Mouse (Mus musculus) MEL (cell line): ENCODE data around the gene Abcd2. TPM values are rescaled to one million over a fixed set of nuclear protein-coding genes. Genes with fewer than 3 reads are reported as not detected.

Source experiments
- DNase-seq: peaks from one replicate; pipeline ENCODE4 v3.0.0; 2011; ENCODE audit warnings: low read depth, low spot score
- H3K27ac ChIP-seq: 2 replicates; pipeline ENCODE4 v1.5.1; 2012; ENCODE audit warnings: low read depth, mild to moderate bottlenecking, control low read depth, low read length, moderate library complexity; ENCODE audit not compliant: control insufficient read depth
- H3K27me3 ChIP-seq, 2 experiments: fragments of 150-350 bp in 1 of 2; sonication (generic) in 1 of 2; 2 replicates each; pipeline ENCODE4 v1.6.1; 2012; ENCODE audit warnings: low read length in 2 of 2, mild to moderate bottlenecking in 2 of 2, improper control_type of control experiment in 1 of 2, moderate library complexity in 1 of 2; ENCODE audit not compliant: insufficient read depth in 2 of 2, control insufficient read depth in 1 of 2
- H3K36me3 ChIP-seq, 2 experiments: 2 replicates each; pipeline ENCODE4 v1.6.1; 2012 to 2014; ENCODE audit warnings: low read length in 2 of 2, improper control_type of control experiment in 1 of 2, inconsistent platforms in 1 of 2, mild to moderate bottlenecking in 1 of 2; ENCODE audit not compliant: insufficient read depth in 2 of 2, control insufficient read depth in 1 of 2
- H3K4me1 ChIP-seq, 2 experiments: fragments of 150-350 bp in 1 of 2; sonication (generic) in 1 of 2; 2 replicates each; pipeline ENCODE4 v1.6.1; 2012; ENCODE audit warnings: low read length in 2 of 2, improper control_type of control experiment in 1 of 2, mild to moderate bottlenecking in 1 of 2; ENCODE audit not compliant: insufficient read depth in 2 of 2, control insufficient read depth in 1 of 2
- H3K4me3 ChIP-seq, 2 experiments: fragments of 150-350 bp in 1 of 2; sonication (generic) in 1 of 2; 2 replicates each; pipeline ENCODE4 v1.5.1; 2012; ENCODE audit warnings: low read depth in 2 of 2, low read length in 2 of 2, mild to moderate bottlenecking in 2 of 2, moderate library complexity in 2 of 2, control low read depth in 1 of 2, improper control_type of control experiment in 1 of 2; ENCODE audit not compliant: control insufficient read depth in 1 of 2, insufficient read depth in 1 of 2
- H3K79me2 ChIP-seq: 2 replicates; pipeline ENCODE4 v1.6.1; 2012; ENCODE audit warnings: mild to moderate bottlenecking, low read length, moderate library complexity; ENCODE audit not compliant: control insufficient read depth, poor library complexity, insufficient read depth
- H3K9ac ChIP-seq: 2 replicates; pipeline ENCODE4 v1.6.1; 2012; ENCODE audit warnings: low read depth, mild to moderate bottlenecking, control low read depth, low read length, moderate library complexity; ENCODE audit not compliant: control insufficient read depth, poor library complexity, severe bottlenecking
- H3K9me3 ChIP-seq: fragments of 150-350 bp; sonication (generic); replicated peaks from 2 replicates; pipeline ENCODE4 v1.6.1; 2012; ENCODE audit warnings: mild to moderate bottlenecking, low read length, improper control_type of control experiment, moderate library complexity; ENCODE audit not compliant: insufficient read depth
- CHD2 ChIP-seq: IDR thresholded peaks from 2 replicates; pipeline ENCODE4 v1.6.1; 2011; ENCODE audit warnings: low read length, improper control_type of control experiment
- ELF1 ChIP-seq: IDR thresholded peaks from 2 replicates; pipeline ENCODE4 v1.6.1; 2014; ENCODE audit warnings: low read depth, mild to moderate bottlenecking, inconsistent platforms, low read length, improper control_type of control experiment, moderate library complexity
- ETS1 ChIP-seq: IDR thresholded peaks from 2 replicates; pipeline ENCODE4 v1.6.1; 2012; ENCODE audit warnings: low read depth, mild to moderate bottlenecking, inconsistent platforms, low read length, improper control_type of control experiment, moderate library complexity
- GABPA ChIP-seq: IDR thresholded peaks from 2 replicates; pipeline ENCODE4 v1.6.1; 2012; ENCODE audit warnings: low read depth, mild to moderate bottlenecking, inconsistent platforms, low read length, improper control_type of control experiment, moderate library complexity
- HCFC1 ChIP-seq: IDR thresholded peaks from 2 replicates; pipeline ENCODE4 v1.6.1; 2012; ENCODE audit warnings: low read depth, mild to moderate bottlenecking, inconsistent platforms, low read length, improper control_type of control experiment, moderate library complexity
- JUND ChIP-seq: IDR thresholded peaks from 2 replicates; pipeline ENCODE4 v1.6.1; 2011; ENCODE audit warnings: low read depth, mild to moderate bottlenecking, improper control_type of control experiment, low read length
- KAT2A ChIP-seq: conservative IDR thresholded peaks from 2 replicates; pipeline ENCODE4 v1.6.1; 2012; ENCODE audit warnings: low read depth, low read length, improper control_type of control experiment, inconsistent platforms
- MAX ChIP-seq: IDR thresholded peaks from 2 replicates; pipeline ENCODE4 v1.6.1; 2011; ENCODE audit warnings: low read length, improper control_type of control experiment
- MAZ ChIP-seq: IDR thresholded peaks from 2 replicates; pipeline ENCODE4 v1.6.1; 2012; ENCODE audit warnings: low read depth, mild to moderate bottlenecking, inconsistent platforms, low read length, improper control_type of control experiment
- MEF2A ChIP-seq: IDR thresholded peaks from 2 replicates; pipeline ENCODE4 v1.6.1; 2014; ENCODE audit warnings: low read depth, mild to moderate bottlenecking, inconsistent platforms, low read length, improper control_type of control experiment; ENCODE audit not compliant: poor library complexity, insufficient replicate concordance, severe bottlenecking; ENCODE audit errors: extremely low read depth
- MYC ChIP-seq: IDR thresholded peaks from 2 replicates; pipeline ENCODE4 v1.6.1; 2011; ENCODE audit warnings: low read depth, mild to moderate bottlenecking, low read length, improper control_type of control experiment, moderate library complexity
- NRF1 ChIP-seq: IDR thresholded peaks from 2 replicates; pipeline ENCODE4 v1.6.1; 2014; ENCODE audit warnings: low read depth, mild to moderate bottlenecking, inconsistent platforms, low read length, improper control_type of control experiment, moderate library complexity; ENCODE audit not compliant: poor library complexity, insufficient read depth, severe bottlenecking
- SIN3A ChIP-seq: IDR thresholded peaks from 2 replicates; pipeline ENCODE4 v1.6.1; 2012; ENCODE audit warnings: low read length, improper control_type of control experiment, inconsistent platforms
- TBP ChIP-seq: IDR thresholded peaks from 2 replicates; pipeline ENCODE4 v1.8.0; 2011; ENCODE audit warnings: low read depth, low read length, improper control_type of control experiment
- TCF12 ChIP-seq: IDR thresholded peaks from 2 replicates; pipeline ENCODE4 v1.6.1; 2014; ENCODE audit warnings: low read depth, mild to moderate bottlenecking, inconsistent platforms, low read length, improper control_type of control experiment, moderate library complexity
- USF2 ChIP-seq, 2 experiments: IDR thresholded peaks; 2 replicates each; pipeline ENCODE4 v1.6.1; 2011 to 2012; ENCODE audit warnings: improper control_type of control experiment in 2 of 2, low read length in 2 of 2, borderline replicate concordance in 1 of 2, inconsistent platforms in 1 of 2, low read depth in 1 of 2, mild to moderate bottlenecking in 1 of 2; ENCODE audit not compliant: insufficient read depth in 1 of 2
- polyA plus RNA-seq, 2 experiments: library from polyadenylated mRNA; stranded (reverse) in 1 of 2; unstranded in 1 of 2; fragments of >175 nt in 1 of 2; fragments of >200 nt in 1 of 2; gene quantifications; 2 replicates each; pipeline versions ENCODE4 v1.2.1 to v1.2.4; 2012; ENCODE audit warnings: low replicate concordance in 2 of 2, low read depth in 1 of 2; ENCODE audit not compliant: insufficient read length in 2 of 2, insufficient read depth in 1 of 2, missing spikeins in 1 of 2
- total RNA-seq: library from RNA; depleted of rRNA; stranded (reverse); fragments of 300-350 nt; gene quantifications from 2 replicates; pipeline ENCODE4 v1.2.3, GENCODE M21; 2012; rRNA removed

The Abcd2 gene
- total RNA-seq (not detected in 2 replicates), polyA plus RNA-seq (not detected)

GRCm38 (mm10) chr15:91191412-91192222 is at the start of gene Abcd2:
TSS of gene Abcd2 (minus strand) at chr15:91191799.
- no peak within 1 kb of the TSS for H3K4me3 ChIP-seq
- no peak for TF ChIP-seq GABPA
- TF ChIP-seq NRF1: no peak
- no peak for TF ChIP-seq KAT2A
- TF ChIP-seq SIN3A: no peak
- no peak for TF ChIP-seq ETS1
- TF ChIP-seq MAX: no peak
- TF ChIP-seq MAZ: no peak
- no peak for TF ChIP-seq TCF12
- H3K27me3 ChIP-seq: no peaks in the 10 kb centered on the region
- no peak for DNase-seq
- H3K9ac ChIP-seq: no peak within 1 kb of the TSS
- H3K4me1 ChIP-seq: no peaks in the 10 kb centered on the region
- H3K36me3 ChIP-seq: no peaks in the 10 kb centered on the region
- no peaks in the 10 kb centered on the region for H3K79me2 ChIP-seq
- no peak within 1 kb of the TSS for H3K27ac ChIP-seq
- no peaks in the 10 kb centered on the region for H3K9me3 ChIP-seq

GRCm38 (mm10) chr15:91240683-91241335 is 49.2 kb upstream of the Abcd2 start:
- Histone ChIP-seq H3K79me2 (no peaks in the 10 kb centered on the region), H3K9ac (no peak overlapping the region), H3K4me1 (no peaks in the 10 kb centered on the region), H3K27ac (no peak overlapping the region), H3K36me3 (no peaks in the 10 kb centered on the region), H3K4me3 (no peak overlapping the region), H3K27me3 (no peaks in the 10 kb centered on the region), H3K9me3 (no peaks in the 10 kb centered on the region)
- no peak for DNase-seq
- TF ChIP-seq ELF1: no peak
- TF ChIP-seq MYC: no peak
- no peak for TF ChIP-seq KAT2A
- TF ChIP-seq ETS1: no peak
- no peak for TF ChIP-seq HCFC1
- TF ChIP-seq JUND: no peak

GRCm38 (mm10) chr15:91237294-91237693 is 45.7 kb upstream of the Abcd2 start:
- no peak overlapping the region for H3K27ac ChIP-seq
- no peaks in the 10 kb centered on the region for H3K9me3 ChIP-seq
- TF ChIP-seq JUND: no peak
- no peak for TF ChIP-seq ELF1
- no peak for TF ChIP-seq USF2 (IDR thresholded peaks at IDR 0.05; ENCODE audit: borderline replicate concordance in 1 of 2, insufficient read depth in 1 of 2, low read depth in 1 of 2, low read length in 2 of 2)
- TF ChIP-seq TBP: no peak
- TF ChIP-seq MEF2A: no peak
- TF ChIP-seq SIN3A: no peak
- TF ChIP-seq CHD2: no peak
- TF ChIP-seq ETS1: no peak
- TF ChIP-seq TCF12: no peak
- TF ChIP-seq GABPA: no peak
- no peaks in the 10 kb centered on the region for H3K4me1 ChIP-seq
- H3K4me3 ChIP-seq: no peak overlapping the region
- H3K27me3 ChIP-seq: no peaks in the 10 kb centered on the region
- no peaks in the 10 kb centered on the region for H3K79me2 ChIP-seq
- no peak for DNase-seq
- no peaks in the 10 kb centered on the region for H3K36me3 ChIP-seq
- H3K9ac ChIP-seq: no peak overlapping the region
